Mouse (Mus musculus) layer of hippocampus, adult 18-20 months (tissue): ENCODE measurements around the gene Maoa. TPM values are rescaled to one million over a fixed set of nuclear protein-coding genes. Genes with fewer than 3 reads are reported as not detected.

Experiments used
- DNase-seq, 2 experiments: peaks; one replicate each; pipeline ENCODE4 v3.0.0; 2022; ENCODE audit warnings: low spot score in 2 of 2
- long read RNA-seq: library from polyadenylated mRNA; stranded (forward); transcript quantifications from one replicate; pipeline ENCODE4 v2.0.0, GENCODE M21; 2021
- total RNA-seq, 2 experiments: library from RNA; stranded (reverse); gene quantifications; 2 replicates each; pipeline ENCODE4 v1.2.3; 2021

Maoa gene
- total RNA-seq: 10 to 100 TPM; 14.6 to 16.5 TPM
- long read RNA-seq, full-length matches to known transcripts: 10 of 15 reads
- long read RNA-seq, partial matches to known transcripts: 1 of 15 reads
- long read RNA-seq, other reads (novel, unspliced or antisense): 4 of 15 reads

DNA sequence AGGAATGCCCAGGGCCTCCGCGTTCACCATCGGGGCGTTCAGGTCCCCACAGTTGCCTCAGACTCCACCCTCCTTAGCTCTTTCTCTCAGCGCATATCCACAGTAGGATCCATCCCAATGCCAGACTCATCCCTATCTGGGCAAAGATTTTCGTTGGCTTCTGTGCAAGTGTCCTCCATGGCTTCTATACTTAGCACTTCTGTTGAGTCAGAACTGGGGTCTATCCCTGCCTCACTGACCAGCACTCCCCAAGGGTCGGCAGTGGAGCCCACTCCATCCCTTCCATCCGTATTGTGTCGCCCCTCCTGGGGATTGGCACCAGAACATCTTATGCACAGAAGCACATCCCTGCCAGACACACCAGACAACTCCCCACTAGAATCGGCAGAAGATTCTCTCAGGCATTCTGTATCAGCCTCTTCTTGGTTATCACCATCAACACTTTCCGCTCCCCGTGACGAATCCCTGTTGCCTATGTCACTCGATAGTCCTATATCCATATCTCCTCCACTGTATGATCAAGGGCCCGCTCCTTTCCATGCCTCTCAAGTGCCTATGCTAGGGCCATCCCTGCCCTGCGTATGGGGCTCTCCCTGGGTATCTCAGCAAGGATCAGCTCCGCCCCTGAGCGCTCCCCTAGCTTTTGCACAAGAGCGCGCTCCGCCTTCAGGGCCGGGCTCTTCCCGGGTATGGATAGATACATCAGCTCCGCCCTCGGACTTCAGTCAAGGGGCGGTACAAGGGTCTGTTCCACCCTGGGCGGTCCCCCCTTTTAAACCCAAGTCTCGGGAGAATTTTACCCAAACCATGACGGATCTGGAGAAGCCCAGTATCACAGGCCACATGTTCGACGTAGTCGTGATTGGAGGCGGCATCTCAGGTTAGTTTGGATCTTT, at the start of gene Maoa:
TSS of gene Maoa (plus strand) at position 665 of the 896 bp plus-strand sequence.
- peak; percentile 64 to 76 for DNase-seq

DNA sequence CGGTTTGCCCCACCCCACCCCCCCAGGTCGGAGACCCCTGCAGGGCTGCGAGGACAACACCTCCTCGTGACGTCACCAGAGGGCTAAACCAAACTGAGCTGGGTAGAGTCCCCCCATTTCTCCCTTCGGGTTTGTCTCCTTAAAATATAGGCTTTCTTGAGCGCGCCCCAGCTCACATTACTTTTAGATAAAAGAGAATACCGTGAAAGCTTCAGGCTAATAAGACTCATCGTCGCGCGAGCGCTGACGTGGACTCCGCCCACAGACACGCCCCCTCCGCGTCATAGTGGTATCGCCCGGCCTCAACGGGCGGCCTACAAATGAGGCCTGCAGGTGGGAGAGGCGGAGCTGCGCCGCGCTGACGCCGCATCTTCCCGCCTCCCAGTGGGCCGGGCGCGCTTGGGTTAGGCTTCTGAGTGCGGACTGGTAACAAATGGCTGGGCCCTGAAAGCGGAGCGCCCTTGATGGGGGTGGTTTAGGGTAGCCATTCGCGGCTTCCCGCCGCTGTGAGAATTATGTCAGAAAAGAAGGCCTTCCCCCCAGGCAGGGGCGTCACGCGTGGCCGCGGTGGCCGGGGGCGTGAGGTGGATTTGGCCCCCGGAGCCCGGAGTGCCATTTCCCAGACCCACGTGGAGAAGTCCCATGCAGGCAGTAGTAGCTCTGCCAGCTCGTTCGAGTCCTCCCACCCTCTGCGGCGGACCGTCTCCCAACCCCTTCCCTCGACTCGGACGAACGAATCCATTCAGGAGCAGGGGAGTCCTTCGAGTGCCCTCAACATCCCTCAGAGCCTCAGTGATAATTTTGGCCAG, 1.1 kb upstream of the Maoa start:
- DNase-seq: peak; percentile 84 to 90

DNA sequence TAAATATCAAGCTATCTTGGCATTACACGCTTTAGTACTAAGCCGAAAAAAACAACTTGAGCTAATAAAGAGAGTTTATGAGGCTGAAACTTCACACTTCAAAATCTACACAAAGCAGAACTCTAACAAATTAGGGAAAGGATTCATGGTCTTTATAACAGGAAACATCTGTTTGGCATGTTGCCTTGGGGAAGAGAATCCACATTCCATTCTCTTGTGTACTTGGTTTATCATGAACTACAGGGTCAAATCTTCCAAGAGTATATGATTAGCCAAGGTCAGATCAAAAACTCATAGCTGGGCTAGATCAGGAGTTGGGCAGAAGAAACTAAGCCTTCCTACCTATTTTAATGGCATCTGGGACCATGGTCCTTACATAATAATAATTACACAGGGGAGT, 37.0 kb downstream of the Maoa start:
- DNase-seq: no peak

DNA sequence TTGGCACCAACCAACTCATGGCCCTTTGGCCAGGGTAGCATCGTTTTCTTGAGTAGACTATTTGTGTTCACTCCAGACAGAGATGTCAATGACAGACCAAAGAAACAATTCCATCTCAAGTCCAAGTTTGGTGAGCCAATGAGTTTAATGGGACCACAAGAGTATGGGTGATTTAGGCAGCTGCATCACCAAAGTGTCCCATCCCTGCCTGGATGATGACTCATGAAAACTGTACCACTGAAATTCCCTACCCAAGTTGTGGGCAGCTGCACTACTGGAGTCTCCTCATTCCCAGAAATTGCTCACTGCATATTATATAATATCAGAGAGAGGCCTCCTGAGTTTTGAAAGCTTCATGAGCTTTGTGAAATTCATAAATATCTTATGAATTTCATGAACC, 86.6 kb downstream of the Maoa start:
- DNase-seq: no peak

DNA sequence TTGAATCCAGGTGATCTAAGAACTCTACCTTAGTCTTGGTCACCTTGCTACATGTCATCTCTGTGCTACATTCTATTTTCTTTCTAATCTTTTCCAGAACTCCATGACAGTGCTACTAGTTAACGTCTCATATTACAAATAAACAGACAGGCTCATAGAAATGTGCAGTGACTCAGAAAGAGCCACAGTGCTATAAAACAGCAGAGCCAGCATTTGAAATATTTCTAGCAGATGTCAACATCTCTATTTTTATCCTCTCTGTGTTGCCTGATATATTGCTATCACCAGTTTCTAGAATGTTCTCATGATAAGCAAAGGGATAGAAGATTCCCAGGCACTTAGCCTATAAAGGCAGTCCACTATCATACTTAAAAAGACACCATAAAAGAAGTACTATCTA, 94.5 kb downstream of the Maoa start:
- DNase-seq: no peak

Other genes with a start within 250 kb of the Maoa start
- gene Cypt1, start 96.8 kb upstream of the Maoa start, total RNA-seq: not detected
- 10 to 100 TPM; 16.5 to 20.0 TPM for gene Maob, start 197.7 kb downstream of the Maoa start, total RNA-seq